Mouse (Mus musculus) testis, adult 2 months (tissue): ENCODE measurements at regions not wholly inside any gene's neighbourhood (a gene's known extent, or its start where the extent isn't known, plus 50 kb on each side); places are given as distances from the start of the nearest gene placed in this dataset.

Experiments
- CTCF ChIP-seq: fragments of 200-500 bp; IDR thresholded peaks from 2 replicates; pipeline ENCODE4 v1.5.1; 2012; ENCODE audit warnings: low read depth, mild to moderate bottlenecking, inconsistent platforms, low read length, moderate library complexity; ENCODE audit not compliant: control insufficient read depth, insufficient read depth, insufficient replicate concordance
- POLR2A ChIP-seq: fragments of 200-500 bp; IDR thresholded peaks from 2 replicates; pipeline ENCODE4 v1.6.1; 2012; ENCODE audit warnings: low read depth, mild to moderate bottlenecking, inconsistent platforms, low read length, moderate library complexity; ENCODE audit not compliant: control insufficient read depth

DNA sequence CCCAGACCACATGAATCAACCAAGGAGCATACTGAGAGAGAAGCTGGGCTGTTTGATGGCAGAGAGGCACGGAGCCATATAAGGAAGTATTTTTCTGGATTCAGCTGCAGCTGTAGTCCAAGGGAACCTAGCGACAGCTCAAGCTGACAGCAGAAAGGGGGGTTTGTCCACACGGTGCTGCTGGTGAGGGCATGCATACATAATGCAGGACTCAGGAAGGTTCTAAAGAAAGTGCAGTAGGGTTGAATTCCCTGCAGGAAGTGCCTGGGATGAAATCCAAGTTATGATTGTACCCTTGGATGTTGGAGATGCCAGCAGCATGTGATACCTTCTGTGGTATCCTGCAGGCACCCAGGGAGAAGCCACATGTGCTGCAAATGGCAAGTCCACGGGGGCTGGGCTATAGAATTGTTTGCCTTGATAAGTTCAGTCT is 381.7 kb upstream of the Camk1g start:
- TF ChIP-seq POLR2A (no peak), CTCF (no peak)
